15 mouse cellular contexts compared by ENCODE assay signal in genomic region chrX:169837947-169838649, GRCm38 (mm10). TPM values are rescaled to one million over a fixed set of nuclear protein-coding genes. Genes with fewer than 3 reads are reported as not detected.
DNase-seq lines count a peak whose midpoint lies in the region; ATAC-seq lines count a peak whose summit lies in the region.
"Had no signal": no experiment of that assay in that cellular context is flagged by ENCODE, and none has a peak within 500 bp of the region (broad histone marks: within the 10 kb centered on the region; RNA-seq: fewer than 3 reads in every experiment).

No protein-coding gene starts in this region.

- H3K27me3 ChIP-seq in hindbrain, embryonic 16.5 days (replicated peaks; ENCODE audit: control insufficient read depth, insufficient read depth, low read length) = no peaks in the 10 kb centered on the region
- H3K27me3 ChIP-seq in midbrain, embryonic 13.5 days = no peaks in the 10 kb centered on the region
- H3K27me3 ChIP-seq: embryonic facial prominence, embryonic 13.5 days; lung, embryonic 15.5 days had no signal

- 26% methylated on average over 5 of the region's 5 CpGs for WGBS in hindbrain, embryonic 16.5 days
- WGBS in midbrain, embryonic 13.5 days = 16% methylated on average over 5 of the region's 5 CpGs

- H3K4me1 ChIP-seq in hindbrain, embryonic 16.5 days (ENCODE audit: control insufficient read depth, insufficient read depth, low read depth, low read length) = no peaks in the 10 kb centered on the region
- 0 out of 2 replicates have a peak, but pooled peaks cover 7% of the 10 kb centered on the region for H3K4me1 ChIP-seq in midbrain, embryonic 13.5 days (replicated peaks)
- H3K4me1 ChIP-seq: embryonic facial prominence, embryonic 13.5 days; kidney, embryonic 15.5 days; limb, embryonic 10.5 days; lung, embryonic 15.5 days had no signal

- H3K4me2 ChIP-seq in hindbrain, embryonic 16.5 days (ENCODE audit: low read length) = no peak overlapping the region
- no peak overlapping the region for H3K4me2 ChIP-seq in midbrain, embryonic 13.5 days (replicated peaks)
- H3K4me2 ChIP-seq: embryonic facial prominence, embryonic 13.5 days; kidney, embryonic 15.5 days; lung, embryonic 15.5 days had no signal

- ATAC-seq in cerebellum, adult (ENCODE audit: insufficient number of reproducible peaks, low FRiP score, low TSS enrichment) = no peak
- peak; percentile 83 for ATAC-seq in hindbrain, embryonic 16.5 days
- peak; percentile 91 for ATAC-seq in midbrain, embryonic 13.5 days

- no peak overlapping the region for H3K4me3 ChIP-seq in hindbrain, embryonic 16.5 days (ENCODE audit: low read length)
- H3K4me3 ChIP-seq in midbrain, embryonic 13.5 days (replicated peaks) = no peak overlapping the region
- H3K4me3 ChIP-seq: embryonic facial prominence, embryonic 13.5 days; kidney, embryonic 15.5 days; limb, embryonic 10.5 days; lung, embryonic 15.5 days had no signal

- DNase-seq in cerebellum, postnatal 10 days = peak; percentile 54 to 80
- DNase-seq in brain, embryonic 18.5 days (ENCODE audit: low read depth, low spot score) = peak; percentile 30
- no peak for DNase-seq in liver
- DNase-seq in spleen, postnatal 36 days (ENCODE audit: low spot score in 2 of 2) = no peak
- no peak for DNase-seq in heart, postnatal 4 days
- DNase-seq: gastrocnemius, postnatal 10 days; thymus, postnatal 4 days had no signal

- no peaks in the 10 kb centered on the region for H3K9me3 ChIP-seq in hindbrain, embryonic 16.5 days (ENCODE audit: control insufficient read depth, low read length)
- no peaks in the 10 kb centered on the region for H3K9me3 ChIP-seq in midbrain, embryonic 13.5 days
- H3K9me3 ChIP-seq: embryonic facial prominence, embryonic 13.5 days; kidney, embryonic 15.5 days; limb, embryonic 10.5 days; lung, embryonic 15.5 days had no signal

- H3K27ac ChIP-seq in hindbrain, embryonic 16.5 days (ENCODE audit: low read depth, low read length) = no peak overlapping the region
- H3K27ac ChIP-seq in midbrain, embryonic 13.5 days = peak overlapping the region; percentile 64
- H3K27ac ChIP-seq: embryonic facial prominence, embryonic 13.5 days; kidney, embryonic 15.5 days; limb, embryonic 10.5 days; lung, embryonic 15.5 days had no signal

- no peak overlapping the region for H3K9ac ChIP-seq in hindbrain, embryonic 16.5 days (ENCODE audit: low read depth, low read length)
- H3K9ac ChIP-seq in midbrain, embryonic 13.5 days (replicated peaks) = no peak overlapping the region
- H3K9ac ChIP-seq: embryonic facial prominence, embryonic 13.5 days; kidney, embryonic 15.5 days; lung, embryonic 15.5 days had no signal

- no peaks in the 10 kb centered on the region for H3K36me3 ChIP-seq in hindbrain, embryonic 16.5 days (ENCODE audit: control insufficient read depth, insufficient read depth, low read length)
- no peaks in the 10 kb centered on the region for H3K36me3 ChIP-seq in midbrain, embryonic 13.5 days
- H3K36me3 ChIP-seq: embryonic facial prominence, embryonic 13.5 days; kidney, embryonic 15.5 days; limb, embryonic 10.5 days; lung, embryonic 15.5 days had no signal

RNA-seq across cellular contexts. Expression of gene 4933400A11Rik, which starts 58.7 kb away (rescaled TPM):
- 0.14 TPM in 1 of 2 replicates, not detected in the other for polyA plus RNA-seq in hindbrain, embryonic 16.5 days (2015; fragmentation: Nextera tagmentation; extraction: Ambion mirVana)
- not detected in 2 replicates for polyA plus RNA-seq in midbrain, embryonic 13.5 days (2015; fragmentation: Nextera tagmentation; extraction: Ambion mirVana)
- total RNA-seq in heart, postnatal 4 days (2021) = not detected
- total RNA-seq: ES-E14; gastrocnemius, postnatal 10 days had no signal
- polyA plus RNA-seq: limb, embryonic 10.5 days had no signal

Comparison
In these comparisons a context has a peak if more than half of its experiments do, and no peak if none do; other contexts are left out.
1. DNase-seq: peak in cerebellum, postnatal 10 days (2 of 2) and brain, embryonic 18.5 days (single experiment); none in liver (single experiment), spleen, postnatal 36 days (0 of 2) and heart, postnatal 4 days (single experiment).